ENCODE assay signal across 20 mouse cellular contexts in the genomic region with DNA sequence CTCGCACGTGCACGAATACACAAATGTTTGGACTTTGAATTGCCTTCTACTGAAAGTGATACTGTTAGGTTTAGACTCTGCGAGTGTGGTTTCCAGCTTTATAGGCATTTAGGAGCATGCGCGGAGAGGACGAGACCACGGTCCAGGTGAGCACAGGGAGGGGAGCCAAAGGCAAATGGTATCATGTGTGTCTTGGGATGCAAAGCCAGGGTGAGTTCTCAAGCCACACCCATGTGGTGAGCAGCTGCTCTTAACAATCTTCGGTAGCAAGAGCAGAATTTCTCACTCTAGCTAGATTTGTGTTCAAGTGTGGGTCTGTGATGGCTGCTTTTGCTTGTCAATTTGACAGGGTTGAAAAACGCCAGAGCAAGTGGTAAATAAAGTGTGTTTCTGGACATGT. TPM values are rescaled to one million over a fixed set of nuclear protein-coding genes. Genes with fewer than 3 reads are reported as not detected.
DNase-seq lines count a peak whose midpoint lies in the region; ATAC-seq and TF ChIP-seq lines count a peak whose summit lies in the region.
"Had no signal": no experiment of that assay in that cellular context is flagged by ENCODE, and none has a peak within 500 bp of the region (broad histone marks: within the 10 kb centered on the region; RNA-seq: fewer than 3 reads in every experiment).

No protein-coding gene starts in this region.

- H3K9ac ChIP-seq in CH12.LX (ENCODE audit: insufficient read depth, low read depth), result no peak overlapping the region
- H3K9ac ChIP-seq: embryonic facial prominence, embryonic 12.5 days; forebrain, embryonic 13.5 days; forebrain, embryonic 15.5 days; forebrain, postnatal 0 days had no signal

- no peaks in the 10 kb centered on the region for H3K36me3 ChIP-seq in CH12.LX (replicated peaks in 1 of 2; ENCODE audit: control insufficient read depth in 1 of 2, insufficient read depth in 1 of 2, low read length in 1 of 2)
- H3K36me3 ChIP-seq: embryonic facial prominence, embryonic 10.5 days; embryonic facial prominence, embryonic 12.5 days; forebrain, embryonic 15.5 days had no signal

- no peak for TF ChIP-seq CTCF in CH12.LX (conservative IDR thresholded peaks at IDR 0.05 in 1 of 2, IDR thresholded peaks at IDR 0.05 in 1 of 2; ENCODE audit: low read depth in 2 of 2, low read length in 2 of 2)

- no peak for TF ChIP-seq POLR2A in CH12.LX (IDR thresholded peaks at IDR 0.05; ENCODE audit: low read depth, low read length)

- in situ Hi-C loops in CH12.LX (cut with MboI; ENCODE audit: low pct_ligation_motif_present, low pct_unique_long_range_greater_than_20kb, low sequenced_read_pairs), result no loop called here

- peaks cover 0 to 2% of the 10 kb centered on the region in 2 experiments; a peak in 1 of 4 replicates for H3K4me1 ChIP-seq in CH12.LX (ENCODE audit: control insufficient read depth in 1 of 2, insufficient read depth in 2 of 2)
- H3K4me1 ChIP-seq: embryonic facial prominence, embryonic 10.5 days; embryonic facial prominence, embryonic 12.5 days had no signal

- TF ChIP-seq EP300 in CH12.LX (IDR thresholded peaks at IDR 0.05; ENCODE audit: low read length), result no peak

- H3K4me3 ChIP-seq in CH12.LX (replicated peaks in 1 of 3; ENCODE audit: low read depth in 2 of 3, low read length in 2 of 3, poor library complexity in 1 of 3), result no peak overlapping the region
- H3K4me3 ChIP-seq: embryonic facial prominence, embryonic 10.5 days; embryonic facial prominence, embryonic 12.5 days; forebrain, embryonic 13.5 days had no signal

- no peaks in the 10 kb centered on the region for H3K79me2 ChIP-seq in CH12.LX (replicated peaks; ENCODE audit: control insufficient read depth, extremely low read depth, insufficient read depth, poor library complexity, severe bottlenecking)

- H3K27me3 ChIP-seq in CH12.LX (replicated peaks), result no peaks in the 10 kb centered on the region
- H3K27me3 ChIP-seq: embryonic facial prominence, embryonic 12.5 days; forebrain, embryonic 13.5 days; forebrain, embryonic 15.5 days had no signal

- no peak for TF ChIP-seq RAD21 in CH12.LX (IDR thresholded peaks at IDR 0.05; ENCODE audit: low read depth, low read length)

- no peak overlapping the region for H3K27ac ChIP-seq in CH12.LX (ENCODE audit: insufficient read depth, low read depth)
- H3K27ac ChIP-seq: embryonic facial prominence, embryonic 10.5 days; embryonic facial prominence, embryonic 12.5 days; forebrain, embryonic 13.5 days; forebrain, embryonic 15.5 days had no signal

- peak overlapping the region; percentile 72; the same call in 1 of the 2 replicates for H3K4me2 ChIP-seq in CH12.LX (ENCODE audit: insufficient read depth, low read depth, poor library complexity, severe bottlenecking)
- H3K4me2 ChIP-seq: embryonic facial prominence, embryonic 12.5 days; forebrain, embryonic 15.5 days had no signal

- H3K9me3 ChIP-seq in CH12.LX (replicated peaks; ENCODE audit: low read length), result no peaks in the 10 kb centered on the region
- H3K9me3 ChIP-seq: embryonic facial prominence, embryonic 10.5 days; embryonic facial prominence, embryonic 12.5 days; forebrain, embryonic 13.5 days; forebrain, embryonic 15.5 days had no signal

- dilution Hi-C loops in CH12.LX (cut with MboI; ENCODE audit: extremely low pct_ligation_motif_present, extremely low pct_unique_long_range_greater_than_20kb, low sequenced_read_pairs), result no loop called here

- peak; percentile 5 for DNase-seq in CD4-positive, CD25-positive, alpha-beta regulatory T cell, adult 2 months (ENCODE audit: low read depth, low spot score)
- DNase-seq in kidney, adult 11 months, result peak; percentile 46
- no peak for DNase-seq in kidney, postnatal 36 days
- DNase-seq in CH12.LX (ENCODE audit: extremely low read depth), result no peak
- DNase-seq: adrenal gland, adult 2 months; adrenal gland, postnatal 10 days; adrenal gland, postnatal 25 days; B cell, adult 2 months; cerebellum, adult 11-12 months; cerebellum, adult 2 months; cerebellum, adult 9-10 months; cerebellum, postnatal 10 days; cerebellum, postnatal 25 days; forebrain, postnatal 0 days had no signal

- ATAC-seq in CD4-positive, CD25-positive, alpha-beta regulatory T cell, adult 4 months, result no peak
- ATAC-seq in cerebellum, adult (ENCODE audit: insufficient number of reproducible peaks, low FRiP score, low TSS enrichment), result no peak
- ATAC-seq: forebrain, embryonic 15.5 days had no signal

TF ChIP-seq in CH12.LX, 34 proteins besides CTCF, POLR2A, EP300 and RAD21:
- TF ChIP-seq MXI1 (IDR thresholded peaks at IDR 0.05; ENCODE audit: low read depth, low read length), result no peak
- TF ChIP-seq BHLHE40 (IDR thresholded peaks at IDR 0.05; ENCODE audit: low read depth, low read length), result peak; percentile 86; the same call in 1 of the 2 replicates
- TF ChIP-seq JUN (IDR thresholded peaks at IDR 0.05; ENCODE audit: insufficient read depth, low read depth, low read length), result no peak
TF ChIP-seq in CH12.LX: peak in this region for 1.

RNA-seq across cellular contexts. Expression of a gene that starts 44.4 kb away (rescaled TPM):
- 1 to 10 TPM; 1.8 to 2.9 TPM for polyA plus RNA-seq in CD4-positive, CD25-positive, alpha-beta regulatory T cell, adult 4 months (2017; shearing (Covaris generic))
- 0.50 and 0.59 TPM in 2 replicates for total RNA-seq in CH12.LX (2012; rRNA removed)
- 1.9 and 2.1 TPM in 2 replicates for total RNA-seq in CH12.LX (2014; rRNA removed)
- 2.3 and 2.5 TPM in 2 replicates for polyA plus RNA-seq in CH12.LX (2012; ENCODE audit: insufficient read length, low read depth)

Comparison
In these comparisons a context has a peak if more than half of its experiments do, and no peak if none do; other contexts are left out.
1. DNase-seq: peak in CD4-positive, CD25-positive, alpha-beta regulatory T cell, adult 2 months (single experiment) and kidney, adult 11 months (single experiment); none in kidney, postnatal 36 days (0 of 2) and CH12.LX (single experiment).